Mouse (Mus musculus) urinary bladder, postnatal 36 days (tissue): ENCODE results near the gene Ppt1.
"Not testable (repeated sequence)": the region's sequence is repeated elsewhere in the genome, so short reads cannot be mapped to it uniquely, and the experiment has no call there.

Experiments used
- DNase-seq, 2 experiments: peaks; one replicate each; pipeline ENCODE4 v3.0.0; 2022; ENCODE audit warnings: low spot score in 2 of 2, mixed read lengths in 1 of 2

The Ppt1 gene

GRCm38 (mm10) chr4:122835530-122836402 is at the start of gene Ppt1:
Gene Ppt1, plus strand, starts transcription at chr4:122836242.
- peak; percentile 72 to 83 for DNase-seq

- DNase-seq = peak in 1 of 2 experiments; percentile 3
Observed at GRCm38 (mm10) chr4:122789335-122790089, 46.5 kb upstream of the Ppt1 start.

- peak; percentile 67 to 76 for DNase-seq
Observed at GRCm38 (mm10) chr4:122808108-122808507, 27.9 kb upstream of the Ppt1 start.

GRCm38 (mm10) chr4:122811180-122811579 is 24.9 kb upstream of the Ppt1 start:
- DNase-seq = no peak

GRCm38 (mm10) chr4:122811824-122812223 is 24.2 kb upstream of the Ppt1 start:
- DNase-seq = no peak

- no peak for DNase-seq
Observed at GRCm38 (mm10) chr4:122816202-122816601, 19.8 kb upstream of the Ppt1 start.

- not testable (repeated sequence) for DNase-seq
Observed at GRCm38 (mm10) chr4:122820941-122821340, 15.1 kb upstream of the Ppt1 start.

GRCm38 (mm10) chr4:122827651-122828050 is 8.4 kb upstream of the Ppt1 start:
- DNase-seq = no peak

- no peak for DNase-seq
Observed at GRCm38 (mm10) chr4:122829339-122829738, 6.7 kb upstream of the Ppt1 start.

GRCm38 (mm10) chr4:122831888-122832287 is 4.2 kb upstream of the Ppt1 start:
- no peak for DNase-seq

GRCm38 (mm10) chr4:122836403-122836775 is 347 bp downstream of the Ppt1 start:
- no peak for DNase-seq

- no peak for DNase-seq
Observed at GRCm38 (mm10) chr4:122837180-122837730, 1.2 kb downstream of the Ppt1 start.

GRCm38 (mm10) chr4:122837994-122838393 is 2.0 kb downstream of the Ppt1 start:
- no peak for DNase-seq

- no peak for DNase-seq
Observed at GRCm38 (mm10) chr4:122838416-122838815, 2.4 kb downstream of the Ppt1 start.

GRCm38 (mm10) chr4:122848150-122848621 is 12.1 kb downstream of the Ppt1 start:
- DNase-seq = peak in 1 of 2 experiments; percentile 47

- no peak for DNase-seq
Observed at GRCm38 (mm10) chr4:122851535-122851934, 15.5 kb downstream of the Ppt1 start.

GRCm38 (mm10) chr4:122853691-122854090 is 17.6 kb downstream of the Ppt1 start:
- no peak for DNase-seq

GRCm38 (mm10) chr4:122854770-122855169 is 18.7 kb downstream of the Ppt1 start:
- DNase-seq = no peak

GRCm38 (mm10) chr4:122857909-122858308 is 21.9 kb downstream of the Ppt1 start:
- no peak for DNase-seq

- DNase-seq = no peak
Observed at GRCm38 (mm10) chr4:122859096-122859674, 23.1 kb downstream of the Ppt1 start.

- no peak for DNase-seq
Observed at GRCm38 (mm10) chr4:122861836-122862235, 25.8 kb downstream of the Ppt1 start.

- no peak for DNase-seq
Observed at GRCm38 (mm10) chr4:122868041-122868440, 32.0 kb downstream of the Ppt1 start.
